Mouse (Mus musculus): ENCODE measurements around the gene Pank1.

The Pank1 gene

GRCm38 (mm10) chr19:34812711-34813110, 66.5 kb downstream of the Pank1 start:
- H3K9me3 ChIP-seq (ENCODE audit: low read length) = no peaks in the 10 kb centered on the region
- no peak overlapping the region for H3K4me3 ChIP-seq (replicated peaks; ENCODE audit: low read length)
- H3K4me1 ChIP-seq (replicated peaks; ENCODE audit: low read depth, low read length) = no peaks in the 10 kb centered on the region
- no peaks in the 10 kb centered on the region for H3K27me3 ChIP-seq (ENCODE audit: insufficient read depth, low read length)
- H3K36me3 ChIP-seq (ENCODE audit: insufficient read depth, low read length) = no peaks in the 10 kb centered on the region; the same call in 1 of the 2 replicates
- TF ChIP-seq NANOG (IDR thresholded peaks at IDR 0.05; ENCODE audit: borderline replicate concordance, low read length) = no peak
- no peak for TF ChIP-seq CTCF (conservative IDR thresholded peaks at IDR 0.05; ENCODE audit: low read length)
- TF ChIP-seq POU5F1 (IDR thresholded peaks at IDR 0.05; ENCODE audit: borderline replicate concordance, low read length) = no peak

GRCm38 (mm10) chr19:34807173-34807572, 72.1 kb downstream of the Pank1 start:
- Histone ChIP-seq H3K4me3 (replicated peaks; ENCODE audit: low read length) (no peak overlapping the region), H3K9me3 (ENCODE audit: low read length) (no peaks in the 10 kb centered on the region), H3K27me3 (ENCODE audit: insufficient read depth, low read length) (no peaks in the 10 kb centered on the region), H3K36me3 (ENCODE audit: insufficient read depth, low read length) (no peaks in the 10 kb centered on the region), H3K4me1 (replicated peaks; ENCODE audit: low read depth, low read length) (no peaks in the 10 kb centered on the region)
- TF ChIP-seq POU5F1 (IDR thresholded peaks at IDR 0.05; ENCODE audit: borderline replicate concordance, low read length) (no peak), NANOG (IDR thresholded peaks at IDR 0.05; ENCODE audit: borderline replicate concordance, low read length) (no peak), CTCF (conservative IDR thresholded peaks at IDR 0.05; ENCODE audit: low read length) (no peak)

- TF ChIP-seq CTCF (conservative IDR thresholded peaks at IDR 0.05; ENCODE audit: low read length) (no peak), POU5F1 (IDR thresholded peaks at IDR 0.05; ENCODE audit: borderline replicate concordance, low read length) (no peak), NANOG (IDR thresholded peaks at IDR 0.05; ENCODE audit: borderline replicate concordance, low read length) (no peak)
These were observed 74.2 kb downstream of the Pank1 start for GRCm38 (mm10) chr19:34805071-34805470.

GRCm38 (mm10) chr19:34804531-34804930, 74.7 kb downstream of the Pank1 start:
- no peak for TF ChIP-seq CTCF (conservative IDR thresholded peaks at IDR 0.05; ENCODE audit: low read length)
- no peak for TF ChIP-seq NANOG (IDR thresholded peaks at IDR 0.05; ENCODE audit: borderline replicate concordance, low read length)
- TF ChIP-seq POU5F1 (IDR thresholded peaks at IDR 0.05; ENCODE audit: borderline replicate concordance, low read length) = no peak
- no peaks in the 10 kb centered on the region for H3K36me3 ChIP-seq (ENCODE audit: insufficient read depth, low read length)
- no peaks in the 10 kb centered on the region; the same call in 1 of the 2 replicates for H3K4me1 ChIP-seq (replicated peaks; ENCODE audit: low read depth, low read length)
- H3K9me3 ChIP-seq (ENCODE audit: low read length) = no peaks in the 10 kb centered on the region
- no peak overlapping the region for H3K4me3 ChIP-seq (replicated peaks; ENCODE audit: low read length)
- no peaks in the 10 kb centered on the region for H3K27me3 ChIP-seq (ENCODE audit: insufficient read depth, low read length)

More at GRCm38 (mm10) chr19:34805071-34805470, 74.2 kb downstream of the Pank1 start:
- H3K27me3 ChIP-seq (ENCODE audit: insufficient read depth, low read length) = no peaks in the 10 kb centered on the region
- no peaks in the 10 kb centered on the region for H3K36me3 ChIP-seq (ENCODE audit: insufficient read depth, low read length)
- no peak overlapping the region for H3K4me3 ChIP-seq (replicated peaks; ENCODE audit: low read length)
- H3K4me1 ChIP-seq (replicated peaks; ENCODE audit: low read depth, low read length) = no peaks in the 10 kb centered on the region; the same call in 1 of the 2 replicates
- H3K9me3 ChIP-seq (ENCODE audit: low read length) = no peaks in the 10 kb centered on the region

- H3K27me3 ChIP-seq (ENCODE audit: insufficient read depth, low read length) = no peaks in the 10 kb centered on the region
These were observed 75.9 kb downstream of the Pank1 start for GRCm38 (mm10) chr19:34803396-34803795.

GRCm38 (mm10) chr19:34799644-34800267, 79.5 kb downstream of the Pank1 start:
- Histone ChIP-seq H3K4me1 (replicated peaks; ENCODE audit: low read depth, low read length) (no peaks in the 10 kb centered on the region; the same call in 1 of the 2 replicates), H3K9me3 (ENCODE audit: low read length) (no peaks in the 10 kb centered on the region), H3K36me3 (ENCODE audit: insufficient read depth, low read length) (no peaks in the 10 kb centered on the region), H3K27me3 (ENCODE audit: insufficient read depth, low read length) (no peaks in the 10 kb centered on the region), H3K4me3 (replicated peaks; ENCODE audit: low read length) (no peak overlapping the region)
- TF ChIP-seq POU5F1 (IDR thresholded peaks at IDR 0.05; ENCODE audit: borderline replicate concordance, low read length) (no peak), NANOG (IDR thresholded peaks at IDR 0.05; ENCODE audit: borderline replicate concordance, low read length) (no peak)

More at GRCm38 (mm10) chr19:34803396-34803795, 75.9 kb downstream of the Pank1 start:
- Histone ChIP-seq H3K9me3 (ENCODE audit: low read length) (no peaks in the 10 kb centered on the region), H3K4me3 (replicated peaks; ENCODE audit: low read length) (no peak overlapping the region), H3K4me1 (replicated peaks; ENCODE audit: low read depth, low read length) (no peaks in the 10 kb centered on the region; the same call in 1 of the 2 replicates), H3K36me3 (ENCODE audit: insufficient read depth, low read length) (no peaks in the 10 kb centered on the region)
- TF ChIP-seq POU5F1 (IDR thresholded peaks at IDR 0.05; ENCODE audit: borderline replicate concordance, low read length) (no peak), CTCF (conservative IDR thresholded peaks at IDR 0.05; ENCODE audit: low read length) (no peak), NANOG (IDR thresholded peaks at IDR 0.05; ENCODE audit: borderline replicate concordance, low read length) (no peak)

GRCm38 (mm10) chr19:34796396-34796795, 82.9 kb downstream of the Pank1 start:
- Histone ChIP-seq H3K4me3 (replicated peaks; ENCODE audit: low read length) (no peak overlapping the region), H3K4me1 (replicated peaks; ENCODE audit: low read depth, low read length) (no peaks in the 10 kb centered on the region; the same call in 1 of the 2 replicates), H3K27me3 (ENCODE audit: insufficient read depth, low read length) (no peaks in the 10 kb centered on the region), H3K9me3 (ENCODE audit: low read length) (no peaks in the 10 kb centered on the region), H3K36me3 (ENCODE audit: insufficient read depth, low read length) (no peaks in the 10 kb centered on the region)
- TF ChIP-seq POU5F1 (IDR thresholded peaks at IDR 0.05; ENCODE audit: borderline replicate concordance, low read length) (no peak), CTCF (conservative IDR thresholded peaks at IDR 0.05; ENCODE audit: low read length) (no peak), NANOG (IDR thresholded peaks at IDR 0.05; ENCODE audit: borderline replicate concordance, low read length) (no peak)

GRCm38 (mm10) chr19:34782491-34782890, 96.8 kb downstream of the Pank1 start:
- no peaks in the 10 kb centered on the region for H3K4me1 ChIP-seq (replicated peaks; ENCODE audit: low read depth, low read length)
- H3K4me3 ChIP-seq (replicated peaks; ENCODE audit: low read length) = no peak overlapping the region
- TF ChIP-seq POU5F1 (IDR thresholded peaks at IDR 0.05; ENCODE audit: borderline replicate concordance, low read length) (no peak), CTCF (conservative IDR thresholded peaks at IDR 0.05; ENCODE audit: low read length) (no peak), NANOG (IDR thresholded peaks at IDR 0.05; ENCODE audit: borderline replicate concordance, low read length) (no peak)
- no peaks in the 10 kb centered on the region for H3K36me3 ChIP-seq (ENCODE audit: insufficient read depth, low read length)
- H3K9me3 ChIP-seq (ENCODE audit: low read length) = peaks cover under 1% of the 10 kb centered on the region
- no peaks in the 10 kb centered on the region for H3K27me3 ChIP-seq (ENCODE audit: insufficient read depth, low read length)

- Histone ChIP-seq H3K36me3 (ENCODE audit: insufficient read depth, low read length) (no peaks in the 10 kb centered on the region), H3K9me3 (ENCODE audit: low read length) (no peaks in the 10 kb centered on the region), H3K4me1 (replicated peaks; ENCODE audit: low read depth, low read length) (no peaks in the 10 kb centered on the region), H3K27me3 (ENCODE audit: insufficient read depth, low read length) (no peaks in the 10 kb centered on the region), H3K4me3 (replicated peaks; ENCODE audit: low read length) (no peak overlapping the region)
- TF ChIP-seq CTCF (conservative IDR thresholded peaks at IDR 0.05; ENCODE audit: low read length) (no peak), NANOG (IDR thresholded peaks at IDR 0.05; ENCODE audit: borderline replicate concordance, low read length) (no peak), POU5F1 (IDR thresholded peaks at IDR 0.05; ENCODE audit: borderline replicate concordance, low read length) (no peak)
These were observed 100.3 kb downstream of the Pank1 start for GRCm38 (mm10) chr19:34778993-34779392.

All from E14TG2a.4 (cell line).